Mouse (Mus musculus) c-Kit-positive CD71-negative TER-119-negative erythroid progenitor cells, embryonic 14.5 days (primary cell): ENCODE results near the gene Actl7a.
A peak's percentile ranks its signal among the peaks of the same experiment; 100 is the strongest.

Experiments
- DNase-seq: peaks from one replicate; pipeline ENCODE4 v3.0.0-alpha.2; 2013; ENCODE audit warnings: low read depth

The Actl7a gene

DNA sequence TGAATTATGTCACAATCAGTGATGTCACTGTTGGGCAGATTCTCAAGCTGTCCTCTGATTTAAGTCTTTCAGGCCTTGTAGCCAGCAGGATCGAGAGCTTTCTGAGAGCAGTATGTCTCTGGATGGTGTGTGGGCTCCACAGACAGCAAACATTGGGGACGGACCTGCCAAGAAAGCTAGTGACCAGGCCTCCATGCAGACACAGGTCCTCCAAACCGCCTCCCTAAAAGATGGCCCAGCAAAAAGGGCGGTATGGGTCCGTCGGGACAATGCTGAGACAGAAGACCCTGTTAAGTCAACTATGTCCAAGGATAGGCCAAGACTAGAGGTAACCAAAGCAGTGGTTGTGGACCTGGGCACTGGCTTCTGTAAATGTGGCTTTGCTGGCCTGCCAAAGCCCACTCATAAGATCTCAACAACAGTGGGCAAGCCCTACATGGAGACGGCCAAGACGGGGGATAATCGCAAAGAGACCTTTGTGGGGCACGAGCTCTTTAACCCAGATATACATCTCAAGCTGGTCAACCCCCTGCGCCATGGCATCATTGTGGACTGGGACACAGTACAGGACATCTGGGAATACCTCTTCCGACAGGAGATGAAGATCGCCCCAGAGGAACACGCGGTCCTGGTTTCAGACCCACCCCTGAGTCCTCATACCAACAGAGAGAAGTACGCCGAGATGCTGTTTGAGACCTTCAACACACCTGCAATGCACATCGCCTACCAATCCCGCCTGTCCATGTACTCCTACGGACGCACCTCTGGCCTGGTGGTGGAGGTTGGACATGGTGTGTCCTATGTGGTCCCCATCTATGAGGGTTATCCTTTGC lies at the start of gene Actl7a:
Gene Actl7a, plus strand, starts transcription at position 51 of the 833 bp plus-strand sequence.
- DNase-seq, result no peak

DNA sequence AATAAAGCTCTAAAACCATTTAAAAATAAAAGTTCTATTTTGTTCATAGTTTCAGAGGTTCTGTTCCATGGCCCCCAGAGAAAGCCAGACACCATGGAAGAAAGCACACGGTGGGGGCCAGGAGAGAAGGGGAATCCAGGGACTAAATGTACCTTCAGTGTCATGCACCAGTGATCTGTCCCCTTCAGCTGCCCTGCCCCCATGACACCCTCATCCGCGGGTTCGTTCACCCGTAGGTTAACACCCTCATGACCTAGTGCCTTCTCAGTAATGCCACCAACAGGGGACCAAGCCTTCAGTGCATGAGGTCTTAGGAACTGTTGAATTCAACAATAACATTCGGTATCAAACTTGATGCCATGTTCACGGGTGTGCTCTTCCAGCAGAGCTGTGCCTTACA lies 46.8 kb upstream of the Actl7a start:
- no peak for DNase-seq

DNA sequence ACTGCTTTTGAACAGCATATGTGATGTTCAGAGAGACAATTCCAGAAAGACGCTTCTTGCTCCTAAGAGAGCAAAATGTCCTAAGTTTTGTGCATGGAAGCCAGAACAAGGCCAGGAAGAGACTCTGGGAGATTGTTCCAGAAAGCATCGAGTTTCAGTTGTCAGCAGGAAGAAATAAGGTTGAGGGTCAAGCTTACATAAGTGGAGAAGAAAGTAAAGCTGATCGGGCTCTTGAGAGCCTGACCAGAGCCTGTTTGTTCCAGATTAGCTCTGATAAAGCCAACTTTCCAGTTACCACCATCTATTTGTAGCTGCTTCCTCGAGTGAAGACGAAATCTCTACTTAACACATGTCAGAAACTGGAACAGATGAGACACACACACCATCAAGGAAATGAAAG lies 44.5 kb upstream of the Actl7a start:
- DNase-seq, result no peak

DNA sequence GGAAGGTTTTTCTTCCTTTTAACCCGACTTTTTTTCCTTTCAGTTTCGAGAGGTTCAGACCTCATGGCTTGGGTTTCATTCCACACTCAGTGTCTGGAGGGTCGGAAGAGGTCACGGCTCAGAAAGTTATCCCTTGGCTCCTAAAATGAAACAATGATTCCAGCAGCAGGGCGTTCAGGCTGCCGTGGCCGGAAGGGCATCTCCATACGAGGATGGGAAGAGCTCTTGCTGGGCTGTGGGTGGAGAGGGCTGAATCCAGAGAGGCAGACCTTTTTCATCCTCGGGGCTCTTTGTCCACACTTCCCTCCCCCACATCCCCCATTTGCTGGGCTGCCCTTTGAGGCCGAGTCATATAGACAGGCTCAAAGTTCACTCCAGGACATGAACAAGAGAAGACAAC lies 41.0 kb upstream of the Actl7a start:
- DNase-seq, result no peak

DNA sequence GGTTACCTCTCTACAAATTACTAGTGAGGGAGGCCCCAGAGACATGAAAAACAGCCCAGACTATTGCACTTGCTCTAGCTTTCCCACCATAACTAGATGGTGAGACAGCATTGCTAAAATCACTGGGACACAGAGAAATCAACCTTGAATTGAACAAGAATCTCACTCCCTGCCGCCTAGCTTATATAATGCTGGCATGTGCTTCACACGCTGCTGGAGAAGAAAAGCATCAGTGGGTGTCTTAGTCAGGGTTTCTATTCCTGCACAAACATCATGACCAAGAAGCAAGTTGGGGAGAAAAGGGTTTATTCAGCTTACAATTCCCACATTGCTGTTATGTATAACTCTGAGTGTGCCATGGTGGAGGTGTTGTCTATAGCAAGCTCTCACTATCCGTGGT lies 30.1 kb upstream of the Actl7a start:
- DNase-seq, result no peak

DNA sequence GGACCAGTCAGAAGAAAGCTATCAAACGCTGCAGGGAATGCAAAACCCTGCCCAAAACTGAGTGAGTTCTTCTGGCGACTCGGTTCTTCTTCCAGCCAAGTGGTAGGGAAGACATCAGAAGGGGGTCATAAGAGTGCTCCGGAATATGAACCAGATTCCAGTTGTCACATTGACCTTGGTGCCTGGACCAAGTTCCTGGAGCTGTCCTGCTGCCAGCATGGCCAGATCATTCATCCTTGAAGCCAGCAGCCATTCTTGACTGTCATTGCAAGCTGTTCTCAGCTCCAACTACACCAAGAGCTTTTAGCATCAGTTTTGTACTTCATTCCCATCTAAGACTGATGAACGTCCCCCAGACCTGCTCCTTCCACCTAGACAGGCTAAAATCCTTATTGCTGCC lies 26.4 kb upstream of the Actl7a start:
- DNase-seq, result no peak

DNA sequence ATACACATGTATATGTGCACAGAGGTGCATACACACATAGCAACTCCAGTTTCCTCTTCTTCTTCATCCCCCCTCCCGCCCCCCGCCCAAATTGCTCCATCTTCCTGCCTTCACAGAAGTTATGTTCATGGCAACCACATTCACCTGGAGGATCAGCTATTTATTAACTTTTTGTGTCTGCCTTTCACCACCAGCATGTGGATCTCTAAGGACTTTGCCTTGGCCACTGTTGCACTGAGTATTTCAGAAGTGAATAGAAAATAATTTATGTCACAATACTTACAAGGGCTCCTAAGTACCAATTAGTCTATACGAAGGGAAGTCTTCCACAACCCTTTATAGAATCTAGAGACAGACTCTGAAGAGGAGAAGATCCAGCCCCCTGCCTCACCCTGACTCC lies 25.3 kb upstream of the Actl7a start:
- no peak for DNase-seq

DNA sequence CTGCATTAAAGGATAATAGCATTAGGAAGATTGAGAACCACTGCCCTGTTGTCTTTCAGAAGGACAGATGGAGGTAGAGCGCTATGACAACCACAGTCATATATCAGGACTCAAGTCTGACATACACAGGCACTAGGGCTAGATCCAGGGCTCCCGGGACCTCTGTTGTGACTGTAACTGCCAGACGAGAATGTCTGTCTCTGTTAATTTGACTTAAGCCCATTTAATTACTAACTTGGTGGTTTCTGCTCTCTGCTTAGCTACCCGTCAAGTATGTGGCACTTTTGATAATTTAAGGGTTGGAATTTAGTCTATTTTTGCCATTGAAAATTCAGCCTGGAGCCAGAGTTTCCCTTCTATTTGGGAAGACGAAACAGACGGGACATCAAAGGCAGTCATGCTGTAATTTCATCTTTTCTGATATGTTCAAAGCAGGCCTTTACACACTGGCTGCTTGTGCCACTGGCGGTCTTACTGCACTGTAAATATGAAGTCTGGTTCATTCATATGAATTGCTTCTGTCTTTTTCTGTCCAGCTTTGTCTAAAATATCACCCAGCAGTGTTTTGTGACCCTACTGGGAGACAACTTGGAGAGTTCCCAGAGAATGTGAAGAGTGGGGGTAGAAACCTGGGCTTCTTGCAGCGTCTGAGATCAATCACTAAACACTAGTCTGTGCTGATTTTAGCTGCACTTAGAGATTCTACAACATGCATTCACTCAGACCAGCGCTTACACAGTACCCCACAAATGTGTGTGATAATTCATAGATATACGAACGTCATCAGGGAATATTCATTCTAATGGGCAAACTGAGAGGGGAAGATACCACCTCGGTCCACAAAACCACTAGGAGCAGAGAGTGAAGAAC lies 24.4 kb upstream of the Actl7a start:
- DNase-seq, result no peak

DNA sequence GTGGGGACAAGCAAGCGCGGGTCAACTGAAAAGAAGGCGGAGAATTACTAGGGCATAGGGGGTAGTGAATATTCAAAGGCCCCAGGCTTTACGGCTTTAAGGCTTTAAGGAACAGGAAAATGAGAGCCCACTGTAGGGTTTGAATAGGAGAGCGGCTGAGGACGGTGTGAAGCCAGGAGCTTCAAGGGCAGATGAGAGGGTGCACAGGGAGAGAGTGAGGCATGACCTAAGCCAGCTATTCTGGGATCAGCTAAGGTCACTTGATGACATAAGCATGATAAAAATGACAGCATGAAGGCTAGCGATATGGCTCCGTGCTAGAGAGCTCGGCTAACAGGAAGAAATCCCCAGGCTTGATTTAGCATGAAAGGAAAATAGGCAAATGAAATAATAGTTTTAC lies 23.8 kb upstream of the Actl7a start:
- DNase-seq, result no peak

DNA sequence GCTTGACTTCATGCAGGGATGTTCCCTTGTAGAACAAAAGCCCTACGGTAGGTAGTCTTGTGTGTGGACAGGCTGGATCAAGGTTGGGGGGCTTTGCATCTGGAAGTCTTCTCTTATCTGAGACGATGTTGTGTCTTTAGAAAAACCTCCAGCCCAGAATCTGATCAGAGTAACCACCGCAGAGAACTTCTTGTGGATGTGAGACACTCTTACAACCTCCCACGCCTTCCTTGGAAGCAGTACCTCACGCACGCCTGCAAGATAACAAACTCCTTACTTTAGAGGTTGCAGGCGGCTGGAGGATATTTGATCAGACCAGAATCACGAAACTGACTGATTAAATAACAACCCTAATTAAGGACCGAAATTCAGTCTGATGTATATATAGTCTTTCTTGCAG lies 22.8 kb upstream of the Actl7a start:
- no peak for DNase-seq

DNA sequence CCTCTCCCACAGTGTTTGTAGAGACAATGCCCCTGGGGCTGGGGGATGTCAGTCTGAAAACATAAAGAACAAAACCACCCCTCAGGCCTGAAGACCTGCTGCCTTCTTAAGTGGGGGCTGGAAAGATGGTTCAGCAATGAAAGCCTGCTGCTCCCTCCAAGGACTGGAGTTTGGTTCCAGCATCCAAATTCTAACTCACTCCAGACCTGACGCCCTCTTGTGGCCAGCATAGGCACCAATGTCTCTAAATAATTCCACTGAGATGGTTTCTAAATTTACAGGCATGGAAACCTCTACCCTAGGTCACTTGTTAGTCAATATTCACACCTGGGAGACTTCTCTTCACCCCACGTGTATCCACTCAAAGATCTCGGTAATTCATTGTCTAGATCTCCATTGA lies 21.7 kb upstream of the Actl7a start:
- DNase-seq, result peak; percentile 20

DNA sequence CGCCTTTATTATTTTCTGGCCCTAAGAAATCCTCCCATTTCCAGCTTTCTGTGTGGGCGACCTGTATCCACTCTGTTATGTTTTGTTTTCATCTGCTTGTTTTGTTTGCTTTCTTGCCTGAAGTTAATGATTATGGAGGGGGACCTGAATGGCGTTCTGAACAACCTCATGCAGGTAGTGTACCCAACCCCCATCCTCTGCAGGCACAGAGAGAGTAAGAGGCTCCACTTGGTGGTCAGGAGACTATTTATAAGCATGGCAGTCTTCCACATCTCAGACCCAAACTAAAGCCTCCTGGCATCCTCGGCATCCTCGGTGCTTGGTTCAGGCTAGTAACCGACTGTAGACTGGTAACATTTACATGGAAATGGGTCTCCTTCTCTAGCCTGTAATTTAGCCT lies 20.9 kb upstream of the Actl7a start:
- DNase-seq, result no peak

DNA sequence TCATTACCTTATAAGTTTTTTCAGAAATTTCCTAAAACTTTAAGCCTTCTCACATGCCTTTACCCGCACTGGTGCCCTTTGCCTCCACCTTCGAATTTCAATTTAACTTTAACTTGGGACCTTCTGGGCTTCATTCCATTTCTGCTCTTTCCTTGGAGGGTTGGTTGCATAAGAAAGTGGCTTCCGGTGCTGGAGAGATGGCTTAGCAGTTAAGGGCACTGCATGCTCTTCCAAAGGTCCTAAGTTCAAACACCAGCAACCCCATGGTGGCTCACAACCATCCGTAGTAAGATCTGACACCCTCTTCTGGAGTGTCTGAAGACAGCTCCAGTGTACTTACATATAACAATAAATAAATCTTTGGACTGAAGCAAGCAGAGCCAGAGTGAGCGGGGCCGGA lies 20.0 kb upstream of the Actl7a start:
- no peak for DNase-seq

DNA sequence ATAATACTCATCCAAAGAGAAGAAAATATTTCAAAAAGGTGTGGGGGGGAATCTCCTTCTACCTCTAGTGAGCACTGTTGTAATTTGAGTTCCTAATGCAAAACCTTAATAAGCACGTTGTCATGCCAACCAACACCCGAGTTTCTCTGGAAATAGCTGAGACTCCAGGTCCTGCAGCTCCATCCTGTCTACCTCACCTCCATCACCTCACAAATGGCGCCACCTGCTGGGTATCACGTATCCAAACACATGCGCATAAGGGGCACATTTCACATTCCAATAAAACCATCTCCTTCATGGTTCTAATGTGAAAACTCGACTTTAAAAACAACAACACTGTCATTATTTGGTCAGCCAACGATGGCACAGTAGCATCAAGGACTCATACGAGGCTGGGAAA lies 17.4 kb upstream of the Actl7a start:
- DNase-seq, result peak; percentile 2

DNA sequence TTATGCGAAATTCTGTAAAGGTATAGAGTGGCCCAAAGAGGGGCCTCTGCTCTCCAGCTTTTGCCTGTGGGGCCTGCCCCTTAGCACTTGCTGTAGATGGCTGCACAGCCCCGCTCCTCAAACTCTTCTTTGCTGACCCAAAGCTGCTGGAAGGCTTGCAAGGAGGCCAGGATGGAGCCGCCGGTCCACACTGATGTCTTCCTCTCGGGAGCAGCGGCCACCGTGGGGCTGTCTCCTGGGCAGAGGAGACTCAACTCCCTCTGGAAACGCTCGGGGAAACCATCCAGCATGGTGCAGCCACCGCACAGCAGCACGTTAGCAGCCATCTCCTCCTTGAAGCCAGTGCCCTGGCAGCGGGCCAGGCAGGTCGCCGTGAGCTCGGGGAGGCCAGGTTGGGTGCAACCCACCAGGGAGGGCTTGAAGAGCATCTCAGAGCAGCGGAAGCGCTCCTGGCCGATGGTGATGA lies 3.2 kb upstream of the Actl7a start, which contains the start of gene Gm26657:
Gene Gm26657, plus strand, starts transcription at position 51 of the 466 bp plus-strand sequence.
- no peak for DNase-seq

DNA sequence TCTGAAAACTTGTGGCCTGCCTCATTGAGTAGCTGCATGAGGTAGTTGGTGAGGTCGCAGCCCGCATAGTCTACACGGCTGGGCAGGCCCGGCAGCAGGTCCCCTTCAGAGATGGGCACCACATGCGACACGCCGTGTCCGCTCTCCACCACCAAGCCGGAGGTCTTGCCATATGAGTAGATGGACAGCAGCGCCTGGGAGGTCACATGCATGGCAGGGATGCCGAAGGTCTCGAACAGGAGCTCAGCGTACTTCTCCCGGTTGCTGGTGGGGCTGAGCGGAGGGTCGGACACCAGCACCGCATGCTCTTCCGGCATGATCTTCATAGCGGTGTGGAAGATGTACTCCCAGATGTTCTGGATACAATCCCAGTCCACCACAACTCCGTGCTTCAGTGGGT lies 2.6 kb upstream of the Actl7a start:
- no peak for DNase-seq

DNA sequence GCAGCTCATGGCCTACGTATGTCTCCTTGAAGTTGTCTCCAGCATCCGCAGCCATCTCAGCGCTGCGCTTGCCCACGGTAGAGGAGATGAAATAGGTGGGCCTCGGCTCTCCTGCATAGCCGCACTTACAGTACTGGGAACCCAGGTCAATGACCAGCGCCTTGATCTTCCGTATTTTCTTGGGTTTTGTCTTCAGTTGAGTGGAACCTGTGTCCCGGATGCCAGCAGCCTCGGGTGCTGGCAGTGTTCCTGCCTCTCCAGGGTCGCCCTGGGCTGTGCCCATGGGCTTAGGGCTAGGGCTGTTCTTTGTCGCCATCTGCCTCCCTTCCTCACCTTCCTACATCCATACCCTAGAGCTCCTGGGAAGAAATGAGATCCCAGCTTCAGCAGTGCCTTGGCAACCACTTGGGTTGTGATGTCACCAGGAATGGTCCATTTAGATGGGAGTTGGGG lies 2.1 kb upstream of the Actl7a start, which contains the start of gene Actl7b:
Gene Actl7b, minus strand, starts transcription at position 403 of the 453 bp plus-strand sequence.
- no peak for DNase-seq

DNA sequence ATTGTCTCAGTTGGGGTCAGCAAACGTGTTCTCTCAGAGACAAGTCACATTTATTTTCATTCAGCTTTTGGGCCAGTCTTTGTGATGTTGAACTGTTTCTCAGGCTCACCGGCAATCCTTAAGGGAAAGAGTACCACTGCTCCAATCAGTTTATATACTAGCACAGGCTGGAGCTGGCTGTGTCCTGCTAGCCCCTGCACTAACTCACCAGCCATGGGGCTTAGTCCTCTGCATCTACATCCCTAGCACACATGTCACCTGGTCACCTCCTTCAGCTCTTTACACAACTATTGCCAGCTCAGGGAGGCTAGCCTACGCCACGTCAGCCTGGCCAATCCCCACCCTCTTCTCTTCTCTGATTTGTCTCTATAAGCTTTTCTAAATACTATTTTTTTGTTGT lies 515 bp upstream of the Actl7a start:
- no peak for DNase-seq

DNA sequence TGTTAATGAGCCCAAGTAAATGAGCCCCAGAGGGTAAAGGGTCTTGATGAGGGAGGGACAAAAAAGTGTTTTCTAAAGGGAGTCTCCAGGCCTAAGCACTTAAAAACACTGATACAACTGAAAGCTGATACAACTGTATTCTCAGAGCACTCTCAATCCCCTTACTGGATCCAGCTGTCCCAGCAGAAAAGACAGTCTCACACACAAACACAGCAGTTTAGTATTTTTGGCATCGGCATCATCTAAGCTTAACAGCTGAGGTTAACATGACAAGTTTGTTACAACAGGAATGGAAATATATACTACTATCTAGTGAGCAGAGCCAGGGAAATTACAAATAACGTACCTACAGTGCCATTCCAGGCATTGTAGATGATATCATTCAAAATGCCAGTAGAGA lies 3.1 kb downstream of the Actl7a start:
- no peak for DNase-seq

DNA sequence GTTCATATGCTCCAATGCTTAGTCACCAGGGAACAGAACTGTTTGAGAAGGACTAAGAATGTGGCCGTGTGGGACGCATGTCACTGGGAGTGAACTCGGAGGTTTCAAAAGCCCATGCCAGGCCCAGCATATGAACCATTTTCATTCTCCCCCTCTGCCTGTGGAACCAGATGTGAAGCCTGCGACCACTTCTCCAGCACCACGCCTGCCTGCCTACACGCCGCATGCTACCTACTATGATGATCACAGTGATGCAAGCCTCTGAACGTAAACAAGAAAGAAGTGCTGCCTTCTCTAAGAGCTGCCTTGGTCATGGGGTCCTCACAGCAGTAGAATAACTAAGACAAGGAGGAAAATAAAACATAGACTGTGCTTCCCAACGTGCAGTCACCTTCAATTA lies 4.2 kb downstream of the Actl7a start:
- DNase-seq, result no peak

DNA sequence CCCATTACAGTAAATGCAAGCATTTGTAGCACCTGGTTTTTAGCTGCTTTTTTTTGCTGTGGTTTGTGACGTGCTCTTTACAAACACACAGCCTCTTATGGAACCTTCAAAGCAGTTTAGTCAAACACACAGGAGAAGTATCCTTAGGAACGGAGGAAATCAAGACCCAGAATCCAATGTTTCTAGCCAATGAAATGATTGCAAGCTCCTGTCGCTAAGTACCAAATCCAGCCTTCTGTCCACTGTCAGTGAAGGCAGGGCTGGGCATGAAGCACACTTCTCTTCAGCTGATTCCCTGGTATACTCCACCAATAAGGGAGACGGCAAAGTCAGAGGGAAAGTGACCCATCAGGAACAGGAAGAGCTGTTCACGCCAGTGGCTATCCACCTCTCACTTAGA lies 12.8 kb downstream of the Actl7a start:
- DNase-seq, result no peak

DNA sequence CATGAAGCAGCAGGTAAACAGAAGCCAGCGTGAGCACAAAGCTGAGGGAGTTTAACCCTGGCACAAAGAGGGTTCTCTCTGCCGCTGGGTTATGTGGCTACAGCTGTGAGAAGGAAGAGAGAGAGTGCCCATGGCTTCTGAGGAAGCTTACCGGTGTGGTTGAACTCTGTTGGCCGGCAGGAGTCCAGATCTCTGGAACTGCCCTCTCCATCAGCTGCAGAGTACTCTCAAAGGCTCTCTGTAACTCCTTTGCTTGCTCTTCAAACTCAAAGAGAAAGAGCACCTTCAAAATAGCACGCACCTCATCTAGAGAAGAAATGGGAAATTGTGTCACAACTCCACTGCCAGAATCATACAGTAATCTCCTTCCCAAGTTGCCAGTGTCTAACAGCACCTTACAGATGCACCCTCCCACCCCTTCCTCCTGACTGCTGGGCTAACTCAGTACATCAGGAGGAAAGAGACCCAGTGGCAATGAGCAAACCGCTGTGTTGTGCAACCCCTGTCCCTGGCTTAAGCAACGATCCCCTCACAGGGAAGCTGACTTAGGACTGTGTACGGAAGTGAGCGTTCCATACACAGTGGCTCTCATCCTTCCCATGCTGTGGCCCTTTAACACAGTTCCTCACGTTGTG lies 13.9 kb downstream of the Actl7a start:
- peak; percentile 17 for DNase-seq
